Mouse (Mus musculus): Measurements from ENCODE around the gene Tank.

The Tank gene

GRCm38 (mm10) chr2:61580555-61581080 is 2.2 kb downstream of the Tank start:
- no peak for DNase-seq

DNA sequence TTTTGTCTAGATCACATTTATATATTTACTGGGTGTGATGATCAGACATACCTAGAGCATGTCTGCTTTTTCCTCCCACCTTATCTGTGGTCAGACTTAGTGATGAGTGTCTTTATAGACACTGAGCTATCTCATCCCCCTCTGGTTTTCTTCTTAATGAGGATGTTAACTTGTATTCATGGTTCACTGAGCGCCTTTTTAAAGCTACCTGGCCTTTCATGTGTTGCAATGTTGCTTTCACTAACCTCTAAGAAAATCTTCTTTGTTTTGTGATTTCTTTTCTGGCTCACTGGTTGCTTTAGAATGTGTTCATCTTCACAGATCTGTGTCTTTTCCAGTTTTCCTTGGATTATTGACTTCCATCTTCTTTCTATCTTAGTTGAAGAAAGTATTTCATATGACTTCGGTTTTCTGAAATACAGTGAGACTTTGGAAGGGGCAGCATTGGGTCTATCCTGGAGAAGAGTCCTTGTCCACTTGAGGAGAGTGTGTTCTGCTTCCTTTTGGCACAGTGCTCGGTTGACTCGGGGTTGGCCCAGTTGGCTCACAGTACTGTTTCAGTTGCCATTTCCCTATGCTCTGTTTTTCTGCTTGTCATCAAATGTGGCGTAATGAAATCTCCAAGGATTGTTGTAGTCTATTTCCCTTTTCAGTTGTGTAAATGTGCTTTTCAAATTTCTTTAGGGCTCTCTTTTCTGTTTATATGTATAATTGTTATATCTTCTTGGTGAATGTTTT is 4.4 kb downstream of the Tank start:
- no peak for DNase-seq

DNA sequence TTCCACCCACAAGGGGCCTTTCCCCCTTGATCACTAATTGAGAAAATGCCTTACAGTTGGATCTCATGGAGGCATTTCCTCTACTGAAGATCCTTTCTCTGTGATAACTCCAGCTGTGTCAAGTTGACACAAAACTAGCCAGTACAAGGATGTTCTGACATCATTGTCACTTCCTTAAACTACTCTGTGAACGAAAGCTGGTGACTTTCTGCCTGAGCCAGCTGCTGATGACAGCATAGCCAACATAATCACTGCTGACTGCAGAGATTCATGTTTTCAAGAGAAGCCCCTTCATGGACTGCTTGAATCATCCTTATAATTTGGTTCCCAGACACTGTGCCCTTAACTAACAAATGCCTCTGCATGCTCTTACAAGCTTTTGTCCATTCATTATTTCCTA is 7.1 kb downstream of the Tank start:
- DNase-seq: no peak

DNA sequence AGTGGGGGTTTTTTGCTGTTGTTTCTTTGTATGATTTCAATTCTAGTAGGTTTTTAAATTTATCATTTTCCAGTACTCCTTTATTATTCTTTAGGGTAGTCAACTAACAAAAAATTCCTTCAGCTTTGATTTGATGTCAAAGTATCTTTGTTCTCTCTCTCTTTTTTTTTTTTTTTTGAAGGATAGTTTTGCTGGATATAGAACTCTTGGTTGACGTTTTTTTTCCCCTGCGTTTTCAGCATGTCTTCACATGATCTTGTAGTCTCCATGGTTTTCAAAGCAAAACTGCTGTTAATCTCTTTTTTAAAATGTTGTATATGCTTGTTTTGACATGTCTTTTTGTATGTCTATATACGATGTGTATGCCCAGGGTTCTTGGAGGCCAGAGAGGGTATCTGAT is 7.8 kb downstream of the Tank start:
- no peak for DNase-seq

GRCm38 (mm10) chr2:61590751-61591150 is 12.4 kb downstream of the Tank start:
- no peak for DNase-seq

DNA sequence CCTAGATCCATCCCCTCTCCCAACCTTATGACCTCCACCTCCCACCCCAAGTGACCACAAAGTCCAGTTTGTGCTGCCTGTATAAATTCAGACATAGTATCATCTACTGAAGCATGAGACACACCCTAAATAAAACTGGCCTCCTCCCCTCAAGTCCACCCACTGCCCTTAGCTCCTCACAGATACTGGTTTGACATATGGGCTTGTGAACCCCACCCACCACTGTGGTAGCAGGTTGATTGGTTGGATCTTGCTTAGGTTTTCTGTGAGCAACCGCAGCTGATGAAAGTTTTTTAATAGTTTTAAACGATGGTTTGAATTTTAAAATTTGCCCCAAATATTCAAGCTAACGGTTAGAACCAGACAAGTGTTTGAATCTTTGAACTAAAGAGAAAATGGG is 13.7 kb downstream of the Tank start:
- DNase-seq: no peak

GRCm38 (mm10) chr2:61592699-61593029 is 14.3 kb downstream of the Tank start:
- DNase-seq: no peak

- peak; percentile 87 to 91 for DNase-seq
These were observed 14.8 kb downstream of the Tank start for GRCm38 (mm10) chr2:61593030-61593811.

- peak in 1 of 2 experiments; percentile 8 for DNase-seq
These were observed 15.5 kb downstream of the Tank start for GRCm38 (mm10) chr2:61593871-61594304.

- no peak for DNase-seq
These were observed 21.3 kb downstream of the Tank start for GRCm38 (mm10) chr2:61599730-61600129.

DNA sequence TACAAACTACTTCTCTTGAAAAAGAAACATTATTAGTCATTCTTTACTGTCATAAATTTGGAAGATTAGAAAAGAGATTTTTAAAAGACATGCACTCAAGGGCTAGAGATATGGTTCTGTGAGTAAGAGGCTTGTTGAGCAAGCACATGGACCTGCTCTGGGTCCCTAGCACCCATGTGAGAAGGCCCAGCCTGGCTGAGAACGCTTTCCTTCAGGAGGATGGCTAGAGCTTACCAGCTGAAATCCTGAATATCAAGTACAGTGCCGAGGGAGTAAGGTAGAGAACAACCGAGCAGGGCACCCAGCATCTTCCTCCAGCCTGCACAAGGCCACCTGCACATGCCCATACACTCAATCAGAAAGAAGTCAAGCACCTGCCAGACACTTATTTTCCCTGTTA is 25.1 kb downstream of the Tank start:
- no peak for DNase-seq

DNA sequence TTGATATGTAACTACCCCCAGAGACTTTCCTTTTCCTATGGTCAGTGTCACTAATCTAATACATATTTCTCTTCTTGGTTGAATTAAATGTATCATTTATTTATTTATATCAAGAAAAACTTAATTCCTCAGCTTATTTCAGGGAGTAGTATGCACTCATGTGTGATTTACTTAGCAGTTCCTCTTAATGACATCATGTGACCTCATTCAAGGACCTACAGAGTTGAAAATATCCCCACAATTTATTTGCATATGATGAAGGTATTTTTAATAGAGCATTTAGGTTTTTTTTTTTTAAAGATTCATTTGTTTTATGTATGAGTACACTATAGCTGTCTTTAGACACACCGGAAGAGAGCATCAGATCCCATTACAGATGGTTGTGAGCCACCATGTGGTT is 28.6 kb downstream of the Tank start:
- DNase-seq: no peak

DNA sequence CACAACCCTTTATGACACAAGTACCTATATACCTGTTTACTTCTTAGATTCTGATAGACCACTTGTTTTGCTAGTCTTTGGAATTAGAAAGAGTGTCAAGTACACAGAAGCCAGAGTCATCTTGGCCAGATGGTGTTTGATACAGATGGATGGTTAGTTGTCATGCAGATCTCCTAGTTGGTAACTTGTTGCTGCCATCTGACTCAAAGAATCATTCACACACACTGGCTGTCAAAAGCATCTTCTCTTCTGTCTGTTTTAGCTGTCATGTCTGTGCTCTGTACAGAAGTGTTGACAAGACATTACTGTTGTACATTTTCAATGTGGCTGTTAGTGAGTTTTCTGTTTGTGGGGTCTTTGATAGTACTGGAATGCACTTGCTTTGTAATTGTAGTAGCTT is 45.6 kb downstream of the Tank start:
- no peak for DNase-seq

DNA sequence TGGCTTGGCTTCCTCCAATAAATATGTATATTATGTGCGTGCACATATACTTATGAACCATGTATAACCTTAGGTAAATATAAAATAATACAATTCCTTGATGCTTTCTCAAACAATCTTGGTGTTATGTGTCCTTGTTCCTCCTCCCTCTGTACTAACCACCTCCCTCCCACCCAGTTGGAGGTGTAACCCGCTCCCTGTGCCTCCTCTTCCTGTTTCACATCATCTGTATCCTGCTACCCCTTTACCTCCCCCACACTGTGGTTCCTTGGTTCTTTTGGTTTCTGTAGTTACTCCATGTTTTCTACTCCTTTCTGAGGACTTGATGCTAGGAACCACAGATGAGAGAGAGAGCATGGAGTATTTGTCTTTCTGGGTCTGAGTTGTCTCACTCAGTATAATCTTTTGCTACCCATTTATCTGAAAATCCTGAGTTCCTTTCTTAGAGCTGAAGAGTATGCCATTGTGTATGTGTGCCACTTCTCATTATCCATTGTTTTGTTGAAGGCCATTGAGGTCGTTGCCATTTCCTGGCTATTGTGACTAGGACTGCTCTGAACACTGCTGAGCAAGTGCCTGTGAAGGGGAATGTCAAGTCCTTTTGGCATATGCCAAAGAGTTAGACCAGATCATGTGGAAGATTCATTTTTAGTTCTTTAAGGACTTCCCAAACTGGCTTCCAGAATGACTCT is 52.6 kb downstream of the Tank start:
- DNase-seq: no peak

DNA sequence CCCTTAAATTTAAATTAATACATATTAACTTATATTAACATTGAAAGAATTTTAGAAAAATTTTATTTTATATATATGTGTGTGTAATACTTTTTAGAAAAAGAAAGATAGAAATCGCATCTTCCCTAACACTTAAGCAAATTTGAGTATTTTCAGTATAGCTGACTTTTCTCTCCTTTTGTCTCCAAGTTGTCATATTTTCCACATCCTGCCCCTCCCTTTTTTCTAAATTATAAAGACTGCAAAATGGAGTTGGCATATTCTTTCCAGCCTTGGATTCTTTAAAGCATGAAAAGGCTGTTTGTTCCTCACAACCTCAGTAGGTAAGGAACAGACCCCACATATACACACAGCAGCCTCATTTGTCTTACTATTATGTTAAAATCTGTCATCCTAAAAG is 56.7 kb downstream of the Tank start:
- DNase-seq: no peak

DNA sequence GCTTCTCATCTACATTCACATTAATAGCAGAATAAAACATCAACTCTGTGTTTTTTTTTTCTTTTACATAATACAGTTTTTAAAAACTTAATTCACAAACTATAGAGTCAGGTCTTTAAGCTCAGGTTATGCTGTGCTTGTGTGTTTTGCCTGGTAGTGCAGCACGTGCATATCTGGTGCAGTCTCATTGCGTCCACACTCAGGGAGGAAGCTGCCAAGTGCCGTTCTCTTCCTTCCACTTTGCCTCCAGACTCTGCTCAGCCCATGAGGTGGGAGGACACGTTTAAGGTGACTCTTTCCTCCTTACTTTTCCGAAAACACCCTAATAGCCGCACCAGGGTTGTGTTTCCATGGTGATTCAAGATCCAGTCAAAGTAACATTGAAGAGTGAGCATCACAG is 59.8 kb downstream of the Tank start:
- no peak for DNase-seq

DNA sequence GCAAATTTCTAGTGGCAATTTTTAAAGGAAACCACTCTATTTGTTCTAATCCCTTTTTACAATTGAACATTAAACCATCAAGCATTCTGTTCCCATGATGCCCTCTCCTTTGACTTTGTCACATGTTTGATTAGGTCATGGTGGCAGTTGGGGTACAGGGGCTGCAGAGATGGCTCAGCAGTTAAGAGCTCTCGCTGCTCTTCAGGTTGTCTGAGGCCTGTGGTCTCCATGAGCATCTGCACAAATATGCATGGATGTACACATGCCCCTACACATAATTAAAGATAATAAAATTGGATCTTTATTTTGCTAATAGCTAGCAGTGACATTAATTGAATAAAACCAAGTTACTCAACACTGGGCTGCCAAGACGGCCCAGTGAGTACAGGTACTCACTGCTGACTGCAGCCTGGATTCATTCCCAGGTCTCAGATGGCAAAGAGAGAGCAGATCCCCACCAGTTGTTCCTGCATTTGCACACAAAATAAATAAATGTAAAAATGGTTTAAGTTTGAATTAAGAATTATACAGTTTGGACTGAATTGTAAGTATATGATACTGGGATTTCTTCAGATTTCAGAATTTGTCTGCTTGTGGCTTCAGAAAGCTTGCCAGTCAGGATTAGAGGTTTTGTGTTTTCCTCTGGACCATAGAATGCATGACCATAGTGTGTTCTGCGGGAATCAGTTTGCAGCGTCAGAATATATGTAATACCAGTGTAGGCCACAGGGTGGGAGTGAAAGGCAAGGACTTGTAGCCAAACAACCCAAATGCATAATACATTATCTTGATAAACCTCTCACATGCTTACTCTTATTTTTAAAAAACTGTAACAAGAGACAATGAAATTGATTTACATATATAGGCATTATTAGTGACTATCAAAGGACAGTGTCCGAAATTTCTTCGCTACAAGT is 64.3 kb downstream of the Tank start:
- peak; percentile 65 to 71 for DNase-seq

- DNase-seq: no peak
These were observed 72.8 kb downstream of the Tank start for GRCm38 (mm10) chr2:61651206-61651605.

GRCm38 (mm10) chr2:61651640-61652039 is 73.3 kb downstream of the Tank start:
- DNase-seq: no peak

- peak in 1 of 2 experiments; percentile 32 for DNase-seq
These were observed 76.6 kb downstream of the Tank start for GRCm38 (mm10) chr2:61655046-61655381.

DNA sequence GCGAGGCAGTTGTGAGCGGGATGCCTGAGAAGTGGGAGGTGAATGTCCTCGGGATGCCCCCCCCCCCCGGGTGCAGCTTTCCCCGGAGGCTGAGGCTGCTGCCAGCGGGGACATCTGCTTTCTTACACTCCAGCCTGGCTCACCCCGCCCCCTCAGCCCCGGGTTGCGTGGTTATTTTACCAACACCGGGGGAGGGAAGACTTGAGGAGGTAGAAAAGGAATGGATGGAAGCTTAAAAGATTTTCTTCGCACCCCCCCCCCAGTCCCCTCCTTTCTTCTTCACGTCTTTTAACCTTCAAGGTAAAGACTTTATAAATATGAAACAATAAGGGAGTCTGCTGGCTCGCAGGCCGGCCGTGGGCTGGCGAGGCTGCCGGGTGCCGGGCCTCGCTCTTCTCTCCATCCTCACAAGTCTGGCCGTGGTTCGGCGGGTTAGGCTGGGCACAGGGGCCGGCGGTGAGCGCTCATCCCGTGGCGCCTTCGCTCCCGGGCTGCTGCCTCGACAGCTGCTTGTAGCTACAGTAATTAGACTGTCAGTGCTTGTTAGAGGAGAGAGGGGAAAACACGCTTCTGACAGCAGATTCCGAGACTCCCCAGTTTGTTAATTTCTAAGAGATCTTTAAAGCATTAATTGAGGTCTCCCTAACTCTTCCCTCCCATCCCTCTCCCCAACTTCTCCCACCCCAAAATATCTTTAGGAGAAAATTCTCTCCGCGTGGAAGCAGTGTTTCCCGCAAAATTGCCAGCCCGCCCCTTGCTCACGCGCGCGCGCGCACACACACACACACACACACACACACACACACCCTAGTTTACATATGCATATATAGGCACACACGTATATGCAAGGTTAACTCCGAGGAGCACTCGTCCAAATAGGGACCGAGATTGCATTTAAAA is 77.2 kb downstream of the Tank start:
- peak; percentile 72 to 74 for DNase-seq

All from cerebellum, adult 18-20 months (tissue).